Comparison of ENCODE assay signal across 36 mouse cellular contexts in genomic region chr9:101877109-101877987, GRCm38 (mm10). TPM values are rescaled to one million over a fixed set of nuclear protein-coding genes. Genes with fewer than 3 reads are reported as not detected.
DNase-seq lines count a peak whose midpoint lies in the region; ATAC-seq and TF ChIP-seq lines count a peak whose summit lies in the region.
"Had no signal": no experiment of that assay in that cellular context is flagged by ENCODE, and none has a peak within 500 bp of the region (broad histone marks: within the 10 kb centered on the region; RNA-seq: fewer than 3 reads in every experiment).

No protein-coding gene starts in this region.

- H3K4me1 ChIP-seq in limb, embryonic 14.5 days (ENCODE audit: control insufficient read depth, insufficient read depth, low read length) = no peaks in the 10 kb centered on the region
- H3K4me1 ChIP-seq in limb, embryonic 10.5 days = peaks cover 11% of the 10 kb centered on the region; the same call in 1 of the 2 replicates
- H3K4me1 ChIP-seq in embryonic facial prominence, embryonic 12.5 days = peaks cover 7% of the 10 kb centered on the region; the same call in 1 of the 2 replicates
- no peaks in the 10 kb centered on the region; the same call in 1 of the 2 replicates for H3K4me1 ChIP-seq in midbrain, embryonic 13.5 days (replicated peaks)
- H3K4me1 ChIP-seq: lung, embryonic 15.5 days had no signal

- no peaks in the 10 kb centered on the region for H3K9me3 ChIP-seq in limb, embryonic 14.5 days (ENCODE audit: control insufficient read depth, low read length)
- no peaks in the 10 kb centered on the region for H3K9me3 ChIP-seq in limb, embryonic 10.5 days (replicated peaks)
- no peaks in the 10 kb centered on the region for H3K9me3 ChIP-seq in embryonic facial prominence, embryonic 12.5 days
- no peaks in the 10 kb centered on the region for H3K9me3 ChIP-seq in midbrain, embryonic 13.5 days
- H3K9me3 ChIP-seq: forebrain, embryonic 10.5 days; limb, embryonic 12.5 days; lung, embryonic 15.5 days had no signal

- no peak overlapping the region for H3K27ac ChIP-seq in limb, embryonic 14.5 days (replicated peaks; ENCODE audit: low read depth, low read length)
- H3K27ac ChIP-seq in limb, embryonic 10.5 days = no peak overlapping the region
- no peak overlapping the region for H3K27ac ChIP-seq in embryonic facial prominence, embryonic 12.5 days
- H3K27ac ChIP-seq in midbrain, embryonic 13.5 days = 0 out of 2 replicates have a peak overlapping the region, but pooled peaks have one; percentile 5
- H3K27ac ChIP-seq in layer of hippocampus, adult 2 months = no peak overlapping the region
- H3K27ac ChIP-seq: forebrain, embryonic 10.5 days; gastrocnemius, adult 2 months; hindbrain, postnatal 0 days; kidney, postnatal 0 days; limb, embryonic 12.5 days; lung, embryonic 15.5 days had no signal

- H3K4me3 ChIP-seq in limb, embryonic 14.5 days (replicated peaks; ENCODE audit: low read length) = no peak overlapping the region
- no peak overlapping the region for H3K4me3 ChIP-seq in limb, embryonic 10.5 days
- H3K4me3 ChIP-seq in embryonic facial prominence, embryonic 12.5 days = no peak overlapping the region
- no peak overlapping the region for H3K4me3 ChIP-seq in midbrain, embryonic 13.5 days (replicated peaks)
- no peak overlapping the region for H3K4me3 ChIP-seq in layer of hippocampus, adult 2 months
- H3K4me3 ChIP-seq: forebrain, embryonic 10.5 days; gastrocnemius, adult 2 months; limb, embryonic 12.5 days; lung, embryonic 15.5 days had no signal

- TF ChIP-seq CTCF in layer of hippocampus, adult 2 months (conservative IDR thresholded peaks at IDR 0.05) = no peak

- intact Hi-C loops in left cerebral cortex, postnatal 25 days (cut with DNase I) = no loop called here

- no peak for TF ChIP-seq POLR2A in limb, embryonic 14.5 days (IDR thresholded peaks at IDR 0.05; ENCODE audit: borderline replicate concordance, extremely low read depth, insufficient read depth, insufficient read length)

- ATAC-seq in limb, embryonic 14.5 days (ENCODE audit: low FRiP score, low read depth) = no peak
- peak; percentile 69; the same call in 1 of the 2 replicates for ATAC-seq in embryonic facial prominence, embryonic 12.5 days (ENCODE audit: insufficient number of reproducible peaks, insufficient read depth, low FRiP score, low TSS enrichment)
- 0 out of 2 replicates have a peak, but pooled peaks have one; percentile 20 for ATAC-seq in midbrain, embryonic 13.5 days
- ATAC-seq: forebrain, embryonic 16.5 days; hindbrain, postnatal 0 days; intestine, embryonic 16.5 days had no signal

- no peak overlapping the region for H3K4me2 ChIP-seq in limb, embryonic 14.5 days (replicated peaks; ENCODE audit: low read depth, low read length, severe bottlenecking)
- H3K4me2 ChIP-seq in embryonic facial prominence, embryonic 12.5 days (replicated peaks) = no peak overlapping the region
- no peak overlapping the region for H3K4me2 ChIP-seq in midbrain, embryonic 13.5 days (replicated peaks)
- H3K4me2 ChIP-seq: heart, embryonic 11.5 days; limb, embryonic 12.5 days; liver, embryonic 11.5 days; lung, embryonic 15.5 days had no signal

- H3K27me3 ChIP-seq in limb, embryonic 14.5 days (ENCODE audit: control insufficient read depth, insufficient read depth, low read length) = no peaks in the 10 kb centered on the region
- no peaks in the 10 kb centered on the region for H3K27me3 ChIP-seq in limb, embryonic 10.5 days (ENCODE audit: low read depth, poor library complexity, severe bottlenecking)
- no peaks in the 10 kb centered on the region for H3K27me3 ChIP-seq in embryonic facial prominence, embryonic 12.5 days
- H3K27me3 ChIP-seq in midbrain, embryonic 13.5 days = no peaks in the 10 kb centered on the region
- H3K27me3 ChIP-seq: lung, embryonic 15.5 days had no signal

- no peak overlapping the region for H3K9ac ChIP-seq in limb, embryonic 14.5 days (ENCODE audit: low read depth, low read length, severe bottlenecking)
- no peak overlapping the region for H3K9ac ChIP-seq in embryonic facial prominence, embryonic 12.5 days
- no peak overlapping the region for H3K9ac ChIP-seq in midbrain, embryonic 13.5 days (replicated peaks)
- H3K9ac ChIP-seq: limb, embryonic 12.5 days; lung, embryonic 15.5 days had no signal

- peak; percentile 13 for DNase-seq in limb, embryonic 14.5 days (ENCODE audit: low spot score)
- no peak for DNase-seq in limb, embryonic 10.5 days (ENCODE audit: low spot score)
- no peak for DNase-seq in layer of hippocampus, adult 2 months (ENCODE audit: low spot score in 2 of 2)
- DNase-seq in thymus, postnatal 14 days = no peak
- no peak for DNase-seq in left cerebral cortex, postnatal 25 days (ENCODE audit: low spot score in 2 of 2)
- DNase-seq: adrenal gland, adult 2 months; adrenal gland, postnatal 36 days; B cell, adult 2 months; cerebellum, adult 2 months; cerebellum, postnatal 14 days; gastrocnemius, adult 2 months; gastrocnemius, postnatal 36 days; heart, adult 18-20 months; heart, postnatal 4 days; kidney, adult 8-10 months; kidney, postnatal 4 days; layer of hippocampus, postnatal 36 days; right cerebral cortex, adult 18-20 months; spleen, adult 18-20 months; thymus, postnatal 25 days had no signal

- 58% methylated on average over 11 of the region's 11 CpGs for WGBS in limb, embryonic 14.5 days
- WGBS in limb, embryonic 10.5 days = 75% methylated on average over 11 of the region's 11 CpGs
- WGBS in embryonic facial prominence, embryonic 12.5 days = 47% methylated on average over 11 of the region's 11 CpGs
- 75% methylated on average over 11 of the region's 11 CpGs for WGBS in midbrain, embryonic 13.5 days

- no peaks in the 10 kb centered on the region for H3K36me3 ChIP-seq in limb, embryonic 14.5 days (ENCODE audit: control insufficient read depth, insufficient read depth, low read length)
- no peaks in the 10 kb centered on the region for H3K36me3 ChIP-seq in limb, embryonic 10.5 days
- no peaks in the 10 kb centered on the region for H3K36me3 ChIP-seq in embryonic facial prominence, embryonic 12.5 days
- no peaks in the 10 kb centered on the region for H3K36me3 ChIP-seq in midbrain, embryonic 13.5 days
- H3K36me3 ChIP-seq: forebrain, embryonic 10.5 days; limb, embryonic 12.5 days; lung, embryonic 15.5 days had no signal

RNA-seq across cellular contexts. Expression of gene 9630041A04Rik, which starts 15.7 kb away (rescaled TPM):
- not detected in 2 replicates for polyA plus RNA-seq in limb, embryonic 14.5 days (2012; rRNA removed)
- polyA plus RNA-seq in limb, embryonic 14.5 days (2014; fragmentation: Nextera tagmentation; extraction: Ambion mirVana) = not detected in 2 replicates
- polyA plus RNA-seq in limb, embryonic 10.5 days (2016; fragmentation: Nextera tagmentation; extraction: Ambion mirVana) = not detected in 2 replicates
- polyA plus RNA-seq in embryonic facial prominence, embryonic 12.5 days (2016; fragmentation: Nextera tagmentation; extraction: Ambion mirVana) = not detected in 2 replicates
- 0.94 and 1.1 TPM in 2 replicates for polyA plus RNA-seq in midbrain, embryonic 13.5 days (2015; fragmentation: Nextera tagmentation; extraction: Ambion mirVana)
- not detected for total RNA-seq in layer of hippocampus, adult 2 months (2021)
- not detected for total RNA-seq in left cerebral cortex, postnatal 25 days (2021)
- total RNA-seq: adrenal gland, adult 2 months; adrenal gland, postnatal 36 days; gastrocnemius, adult 2 months; gastrocnemius, postnatal 36 days; heart, adult 18-20 months; heart, postnatal 4 days; hindbrain, postnatal 0 days; layer of hippocampus, postnatal 36 days; megakaryocyte progenitor cell, adult 5-6 weeks had no signal
- polyA plus RNA-seq: adrenal gland, adult 2 months; cerebellum, adult 2 months; cortical plate, adult 2 months; forebrain, embryonic 10.5 days; heart, embryonic 11.5 days; heart, embryonic 16.5 days; intestine, embryonic 16.5 days; kidney, postnatal 0 days; limb, embryonic 12.5 days; liver, embryonic 11.5 days; liver, embryonic 16.5 days; lung, embryonic 15.5 days; stomach, embryonic 16.5 days had no signal
